Mouse (Mus musculus) natural killer cell, adult 2 months (primary cell): ENCODE data around the gene Rbp3.

Experiments
- DNase-seq, 2 experiments: peaks; one replicate each; pipeline ENCODE4 v3.0.0; 2022; ENCODE audit warnings: low spot score in 2 of 2

Gene Rbp3

GRCm38 (mm10) chr14:33974752-33975151 lies 20.9 kb downstream of the Rbp3 start:
- DNase-seq, result no peak

GRCm38 (mm10) chr14:33977748-33978147 lies 23.9 kb downstream of the Rbp3 start:
- DNase-seq, result no peak

GRCm38 (mm10) chr14:33978604-33979059 lies 24.8 kb downstream of the Rbp3 start, which contains the start of gene Zfp488:
TSS of gene Zfp488 (minus strand) at chr14:33978764.
- DNase-seq, result no peak

- no peak for DNase-seq
Measured at GRCm38 (mm10) chr14:33989201-33989600, 35.4 kb downstream of the Rbp3 start.

- DNase-seq, result no peak
Measured at GRCm38 (mm10) chr14:33991971-33992370, 38.2 kb downstream of the Rbp3 start.

GRCm38 (mm10) chr14:33993051-33993450 lies 39.2 kb downstream of the Rbp3 start:
- DNase-seq, result no peak

- DNase-seq, result no peak
Measured at GRCm38 (mm10) chr14:33993521-33994289, 39.9 kb downstream of the Rbp3 start.

GRCm38 (mm10) chr14:33997427-33997826 lies 43.6 kb downstream of the Rbp3 start:
- DNase-seq, result no peak

GRCm38 (mm10) chr14:34000076-34000475 lies 46.3 kb downstream of the Rbp3 start:
- no peak for DNase-seq

GRCm38 (mm10) chr14:34001445-34001844 lies 47.6 kb downstream of the Rbp3 start:
- DNase-seq, result no peak

GRCm38 (mm10) chr14:34002358-34002757 lies 48.6 kb downstream of the Rbp3 start:
- DNase-seq, result no peak
